In the genomic region with DNA sequence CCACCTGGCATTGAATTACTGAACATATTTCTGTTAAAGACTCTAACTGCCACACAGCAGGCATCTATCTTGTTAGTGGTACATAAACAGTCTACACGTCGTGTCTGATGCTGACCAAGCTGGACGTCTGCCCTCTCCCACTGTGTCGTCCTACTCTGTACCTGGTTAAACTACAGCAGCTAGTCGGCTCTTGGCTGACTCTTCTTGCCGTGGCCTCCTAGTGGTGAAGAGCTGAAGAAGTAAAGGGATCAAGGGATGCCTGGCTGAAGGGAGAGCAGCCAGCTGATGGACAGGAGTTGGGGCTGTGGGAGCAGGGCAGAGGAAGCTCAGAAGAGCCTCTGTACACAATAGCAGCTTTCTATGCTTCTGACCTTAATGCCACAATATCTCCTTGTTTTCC, we compare ENCODE assay signal across 8 mouse cellular contexts. TPM values are rescaled to one million over a fixed set of nuclear protein-coding genes. Genes with fewer than 3 reads are reported as not detected.
A peak's percentile ranks its signal among the peaks of the same experiment; 100 is the strongest.
DNase-seq lines count a peak whose midpoint lies in the region; ATAC-seq and TF ChIP-seq lines count a peak whose summit lies in the region.
"Had no signal": no experiment of that assay in that cellular context is flagged by ENCODE, and none has a peak within 500 bp of the region (broad histone marks: within the 10 kb centered on the region; RNA-seq: fewer than 3 reads in every experiment).

No protein-coding gene starts in this region.

- no peak for TF ChIP-seq POLR2A in bone marrow macrophage, adult 2 months (IDR thresholded peaks at IDR 0.05; ENCODE audit: borderline replicate concordance, low read depth, low read length)

- no peak overlapping the region for H3K9ac ChIP-seq in liver, embryonic 16.5 days (ENCODE audit: low read depth, low read length)
- H3K9ac ChIP-seq in intestine, embryonic 16.5 days (ENCODE audit: low read depth, low read length), result no peak overlapping the region
- H3K9ac ChIP-seq: lung, embryonic 15.5 days had no signal

- no peak overlapping the region for H3K27ac ChIP-seq in layer of hippocampus, adult 2 months
- no peak overlapping the region for H3K27ac ChIP-seq in bone marrow macrophage, adult 2 months (ENCODE audit: insufficient read depth, low read depth, low read length)
- H3K27ac ChIP-seq in liver, embryonic 16.5 days (ENCODE audit: low read length), result no peak overlapping the region
- H3K27ac ChIP-seq in intestine, embryonic 16.5 days (ENCODE audit: low read length), result no peak overlapping the region
- H3K27ac ChIP-seq: lung, embryonic 15.5 days had no signal

- no peak for DNase-seq in layer of hippocampus, adult 2 months (ENCODE audit: low spot score in 2 of 2)
- no peak for DNase-seq in layer of hippocampus, postnatal 14 days (ENCODE audit: low spot score in 2 of 2)
- peak; percentile 49 for DNase-seq in ES-CJ7 (ENCODE audit: low read depth, low spot score)
- no peak for DNase-seq in gastrocnemius, adult 8-10 months (ENCODE audit: low spot score in 2 of 2)

- H3K27me3 ChIP-seq in liver, embryonic 16.5 days (ENCODE audit: control insufficient read depth, insufficient read depth, low read depth, low read length), result no peaks in the 10 kb centered on the region
- H3K27me3 ChIP-seq in intestine, embryonic 16.5 days (replicated peaks; ENCODE audit: control insufficient read depth, insufficient read depth, low read length), result no peaks in the 10 kb centered on the region
- H3K27me3 ChIP-seq: lung, embryonic 15.5 days had no signal

- peak; percentile 72 for TF ChIP-seq CTCF in layer of hippocampus, adult 2 months (conservative IDR thresholded peaks at IDR 0.05)
- TF ChIP-seq CTCF in bone marrow macrophage, adult 2 months (IDR thresholded peaks at IDR 0.05; ENCODE audit: low read depth, low read length), result 0 out of 2 replicates have a peak, but pooled peaks have one; percentile 23

- H3K4me1 ChIP-seq in bone marrow macrophage, adult 2 months (ENCODE audit: control insufficient read depth, insufficient read depth, low read length), result peaks cover 8% of the 10 kb centered on the region
- no peaks in the 10 kb centered on the region for H3K4me1 ChIP-seq in liver, embryonic 16.5 days (ENCODE audit: control insufficient read depth, low read depth, low read length)
- no peaks in the 10 kb centered on the region for H3K4me1 ChIP-seq in intestine, embryonic 16.5 days (ENCODE audit: control insufficient read depth, insufficient read depth, low read length)
- H3K4me1 ChIP-seq: lung, embryonic 15.5 days had no signal

- H3K9me3 ChIP-seq in liver, embryonic 16.5 days (replicated peaks; ENCODE audit: control insufficient read depth, low read length), result no peaks in the 10 kb centered on the region
- no peaks in the 10 kb centered on the region for H3K9me3 ChIP-seq in intestine, embryonic 16.5 days (ENCODE audit: control insufficient read depth, low read length)
- H3K9me3 ChIP-seq: lung, embryonic 15.5 days had no signal

- H3K4me3 ChIP-seq in layer of hippocampus, adult 2 months, result no peak overlapping the region
- no peak overlapping the region for H3K4me3 ChIP-seq in bone marrow macrophage, adult 2 months (ENCODE audit: insufficient read depth, low read length)
- H3K4me3 ChIP-seq in liver, embryonic 16.5 days (ENCODE audit: low read depth, low read length), result no peak overlapping the region
- H3K4me3 ChIP-seq in intestine, embryonic 16.5 days (ENCODE audit: low read length), result no peak overlapping the region
- H3K4me3 ChIP-seq: lung, embryonic 15.5 days had no signal

- peak; percentile 16; the same call in 1 of the 2 replicates for ATAC-seq in liver, embryonic 16.5 days (ENCODE audit: low read depth)
- ATAC-seq in intestine, embryonic 16.5 days, result no peak

- 28% methylated on average over 6 of the region's 6 CpGs for WGBS in liver, embryonic 16.5 days (ENCODE audit: insufficient replicate concordance)
- WGBS in intestine, embryonic 16.5 days, result 30% methylated on average over 6 of the region's 6 CpGs

- no peaks in the 10 kb centered on the region for H3K36me3 ChIP-seq in liver, embryonic 16.5 days (ENCODE audit: control insufficient read depth, insufficient read depth)
- H3K36me3 ChIP-seq in intestine, embryonic 16.5 days (ENCODE audit: control insufficient read depth, insufficient read depth, low read length), result no peaks in the 10 kb centered on the region
- H3K36me3 ChIP-seq: lung, embryonic 15.5 days had no signal

- no peak overlapping the region for H3K4me2 ChIP-seq in liver, embryonic 16.5 days (ENCODE audit: low read depth, low read length)
- no peak overlapping the region for H3K4me2 ChIP-seq in intestine, embryonic 16.5 days (ENCODE audit: low read depth, low read length)
- H3K4me2 ChIP-seq: lung, embryonic 15.5 days had no signal

RNA-seq across cellular contexts. Expression of a gene that starts 22.6 kb away (rescaled TPM):
- not detected for total RNA-seq in layer of hippocampus, adult 2 months (2021)
- not detected for total RNA-seq in layer of hippocampus, postnatal 14 days (2021)
- polyA plus RNA-seq in bone marrow macrophage, adult 2 months (2012; ENCODE audit: insufficient read depth, insufficient read length, missing spikeins), result 26.0 and 30.4 TPM in 2 replicates
- 0.11 and 0.42 TPM in 2 replicates for polyA plus RNA-seq in liver, embryonic 16.5 days (2015; fragmentation: Nextera tagmentation; extraction: Ambion mirVana)
- 0.26 and 0.33 TPM in 2 replicates for polyA plus RNA-seq in intestine, embryonic 16.5 days (2015; fragmentation: Nextera tagmentation; extraction: Ambion mirVana)
- not detected for total RNA-seq in gastrocnemius, adult 8-10 months (2022)
- polyA plus RNA-seq: lung, embryonic 15.5 days had no signal
